Mouse (Mus musculus) heart, adult 2 months (tissue): ENCODE data around the gene Sprr1b.

Source experiments
- CTCF ChIP-seq: fragments of 200-600 bp; IDR thresholded peaks from 2 replicates; pipeline ENCODE4 v1.8.1; 2022; ENCODE audit warnings: antibody characterized with exemption, mild to moderate bottlenecking, moderate library complexity
- POLR2A ChIP-seq: fragments of 200-500 bp; IDR thresholded peaks from 2 replicates; pipeline ENCODE4 v1.6.1; 2011; ENCODE audit warnings: mild to moderate bottlenecking, low read depth, low read length, control low read depth; ENCODE audit not compliant: insufficient read depth

- TF ChIP-seq CTCF: no peak
- no peak for TF ChIP-seq POLR2A
Observed at GRCm38 (mm10) chr3:92458620-92459019, 20.0 kb upstream of the Sprr1b start, which contains the start of gene Sprr3.
